In the genomic region with DNA sequence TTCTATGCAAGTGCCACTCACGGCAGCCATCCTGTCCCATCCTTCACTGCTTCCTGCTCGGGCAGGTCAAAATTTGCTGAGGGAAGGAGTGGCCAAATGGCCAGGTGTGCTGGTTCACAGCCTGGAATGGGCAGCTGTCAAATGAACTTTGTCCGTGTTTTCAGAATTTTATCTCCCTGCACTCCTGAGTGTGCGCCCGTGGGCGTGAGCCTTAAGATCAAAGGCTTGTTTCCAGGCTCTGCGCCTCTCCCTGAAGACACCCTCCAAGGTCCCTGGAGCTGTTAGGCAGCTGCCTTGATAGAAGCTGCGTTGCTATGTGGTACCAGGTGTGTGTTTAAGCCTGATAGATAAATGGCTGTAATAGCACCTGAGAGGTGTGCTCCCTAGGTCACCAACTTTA, we compare ENCODE assay signal across 31 mouse cellular contexts.
A peak's percentile ranks its signal among the peaks of the same experiment; 100 is the strongest.
DNase-seq lines count a peak whose midpoint lies in the region; ATAC-seq and TF ChIP-seq lines count a peak whose summit lies in the region.
"Had no signal": no experiment of that assay in that cellular context is flagged by ENCODE, and none has a peak within 500 bp of the region (broad histone marks: within the 10 kb centered on the region; RNA-seq: fewer than 3 reads in every experiment).

No protein-coding gene starts in this region.

- DNase-seq in embryonic facial prominence, embryonic 10.5 days (ENCODE audit: low spot score) = no peak
- DNase-seq in urinary bladder, postnatal 14 days (ENCODE audit: low spot score) = peak; percentile 42
- DNase-seq in urinary bladder, postnatal 25 days (ENCODE audit: low spot score) = no peak
- DNase-seq in left cerebral cortex, postnatal 36 days (ENCODE audit: low spot score in 2 of 2) = no peak
- DNase-seq in adrenal gland, adult (ENCODE audit: inconsistent age in 2 of 2, low spot score in 1 of 2) = no peak
- DNase-seq in midbrain, embryonic 14.5 days = no peak
- DNase-seq: adrenal gland, postnatal 10 days; cerebellum, adult 8-10 months; cerebellum, postnatal 25 days; heart, adult 11 months; kidney, adult 18-20 months; kidney, postnatal 10 days; lung, embryonic 14.5 days; lung, postnatal 14 days; right cerebral cortex, adult 18-20 months; right cerebral cortex, postnatal 4 days; thymus, adult 18-20 months; thymus, postnatal 25 days had no signal

- no peaks in the 10 kb centered on the region; the same call in 1 of the 2 replicates for H3K36me3 ChIP-seq in embryonic facial prominence, embryonic 15.5 days
- H3K36me3 ChIP-seq in embryonic facial prominence, embryonic 10.5 days (replicated peaks) = peaks cover 45% of the 10 kb centered on the region
- 0 out of 2 replicates have a peak, but pooled peaks cover 3% of the 10 kb centered on the region for H3K36me3 ChIP-seq in small intestine, adult 2 months (ENCODE audit: control insufficient read depth, insufficient read depth, low read length)
- H3K36me3 ChIP-seq in midbrain, embryonic 14.5 days (ENCODE audit: control insufficient read depth, insufficient read depth, low read length) = no peaks in the 10 kb centered on the region
- H3K36me3 ChIP-seq: forebrain, embryonic 15.5 days had no signal

- H3K9me3 ChIP-seq in embryonic facial prominence, embryonic 15.5 days (replicated peaks) = no peaks in the 10 kb centered on the region
- H3K9me3 ChIP-seq in embryonic facial prominence, embryonic 10.5 days = no peaks in the 10 kb centered on the region; the same call in 1 of the 2 replicates
- H3K9me3 ChIP-seq in midbrain, embryonic 14.5 days (ENCODE audit: control insufficient read depth, low read length) = no peaks in the 10 kb centered on the region
- H3K9me3 ChIP-seq: forebrain, embryonic 15.5 days; heart, embryonic 10.5 days; heart, embryonic 15.5 days; hindbrain, embryonic 12.5 days; limb, embryonic 13.5 days had no signal

- no peak for TF ChIP-seq POLR2A in small intestine, adult 2 months (IDR thresholded peaks at IDR 0.05; ENCODE audit: low read depth, low read length)

- WGBS in embryonic facial prominence, embryonic 15.5 days = 74% methylated on average over 8 of the region's 8 CpGs
- WGBS in embryonic facial prominence, embryonic 10.5 days = 88% methylated on average over 8 of the region's 8 CpGs
- 30% methylated on average over 8 of the region's 8 CpGs for WGBS in small intestine, adult 2 months
- 90% methylated on average over 8 of the region's 8 CpGs for WGBS in midbrain, embryonic 14.5 days

- no peaks in the 10 kb centered on the region for H3K27me3 ChIP-seq in embryonic facial prominence, embryonic 15.5 days
- H3K27me3 ChIP-seq in embryonic facial prominence, embryonic 10.5 days (replicated peaks; ENCODE audit: low read depth, poor library complexity, severe bottlenecking) = no peaks in the 10 kb centered on the region
- H3K27me3 ChIP-seq in small intestine, adult 2 months (ENCODE audit: control insufficient read depth, insufficient read depth, low read length) = no peaks in the 10 kb centered on the region
- H3K27me3 ChIP-seq in midbrain, embryonic 14.5 days (ENCODE audit: control insufficient read depth, insufficient read depth, low read length) = no peaks in the 10 kb centered on the region
- H3K27me3 ChIP-seq: CH12.LX; forebrain, embryonic 15.5 days; heart, embryonic 15.5 days; hindbrain, embryonic 12.5 days; limb, embryonic 13.5 days had no signal

- ATAC-seq in embryonic facial prominence, embryonic 15.5 days (ENCODE audit: insufficient number of reproducible peaks, low FRiP score, low TSS enrichment, low read depth) = peak; percentile 67
- ATAC-seq in midbrain, embryonic 14.5 days (ENCODE audit: low FRiP score, low TSS enrichment) = no peak
- ATAC-seq: forebrain, embryonic 15.5 days; hindbrain, postnatal 0 days; midbrain, embryonic 16.5 days had no signal

- H3K4me1 ChIP-seq in embryonic facial prominence, embryonic 15.5 days = peaks cover 3% of the 10 kb centered on the region; the same call in 1 of the 2 replicates
- peaks cover 9% of the 10 kb centered on the region; the same call in 1 of the 2 replicates for H3K4me1 ChIP-seq in embryonic facial prominence, embryonic 10.5 days
- peaks cover 33% of the 10 kb centered on the region; the same call in 1 of the 2 replicates for H3K4me1 ChIP-seq in small intestine, adult 2 months (ENCODE audit: control insufficient read depth, insufficient read depth, insufficient read length, low read length)
- H3K4me1 ChIP-seq in midbrain, embryonic 14.5 days (ENCODE audit: control insufficient read depth, insufficient read depth, low read length) = no peaks in the 10 kb centered on the region
- H3K4me1 ChIP-seq: forebrain, embryonic 15.5 days; hindbrain, embryonic 12.5 days; midbrain, embryonic 10.5 days had no signal

- no peak for TF ChIP-seq CTCF in small intestine, adult 2 months (IDR thresholded peaks at IDR 0.05; ENCODE audit: extremely low read depth, insufficient read length, insufficient replicate concordance, low read depth, low read length)

- H3K9ac ChIP-seq in embryonic facial prominence, embryonic 15.5 days = no peak overlapping the region
- no peak overlapping the region for H3K9ac ChIP-seq in midbrain, embryonic 14.5 days (replicated peaks; ENCODE audit: low read length)
- H3K9ac ChIP-seq: forebrain, embryonic 15.5 days; heart, embryonic 15.5 days; hindbrain, embryonic 12.5 days; limb, embryonic 13.5 days; liver, embryonic 14.5 days; lung, embryonic 14.5 days had no signal

- no peak overlapping the region for H3K4me3 ChIP-seq in embryonic facial prominence, embryonic 15.5 days (replicated peaks)
- no peak overlapping the region for H3K4me3 ChIP-seq in embryonic facial prominence, embryonic 10.5 days
- no peak overlapping the region for H3K4me3 ChIP-seq in small intestine, adult 2 months (ENCODE audit: low read depth, low read length)
- H3K4me3 ChIP-seq in midbrain, embryonic 14.5 days (replicated peaks; ENCODE audit: low read depth, low read length) = no peak overlapping the region
- H3K4me3 ChIP-seq: forebrain, embryonic 10.5 days; forebrain, embryonic 15.5 days; heart, embryonic 10.5 days; heart, embryonic 15.5 days; hindbrain, embryonic 12.5 days; limb, embryonic 13.5 days; midbrain, embryonic 10.5 days had no signal

- intact Hi-C loops in left cerebral cortex, postnatal 36 days (cut with DNase I) = no loop called here

- no peak overlapping the region for H3K4me2 ChIP-seq in embryonic facial prominence, embryonic 15.5 days (replicated peaks)
- H3K4me2 ChIP-seq in midbrain, embryonic 14.5 days (ENCODE audit: low read length) = no peak overlapping the region
- H3K4me2 ChIP-seq: forebrain, embryonic 15.5 days; heart, embryonic 15.5 days; hindbrain, embryonic 12.5 days; limb, embryonic 13.5 days; lung, embryonic 14.5 days had no signal

- no peak overlapping the region for H3K27ac ChIP-seq in embryonic facial prominence, embryonic 15.5 days (replicated peaks)
- H3K27ac ChIP-seq in embryonic facial prominence, embryonic 10.5 days (replicated peaks) = no peak overlapping the region
- peak overlapping the region; percentile 61; the same call in 1 of the 2 replicates for H3K27ac ChIP-seq in small intestine, adult 2 months (ENCODE audit: insufficient read depth, low read depth, low read length)
- no peak overlapping the region for H3K27ac ChIP-seq in midbrain, embryonic 14.5 days (replicated peaks; ENCODE audit: low read depth, low read length)
- H3K27ac ChIP-seq: forebrain, embryonic 10.5 days; forebrain, embryonic 15.5 days; heart, embryonic 10.5 days; heart, embryonic 15.5 days; hindbrain, embryonic 12.5 days; hindbrain, postnatal 0 days; limb, embryonic 13.5 days; liver, embryonic 14.5 days; midbrain, embryonic 10.5 days had no signal
